Mouse (Mus musculus) limb, embryonic 10.5 days (tissue): ENCODE data around the gene Acmsd. TPM values are rescaled to one million over a fixed set of nuclear protein-coding genes. Genes with fewer than 3 reads are reported as not detected.
"Not testable (repeated sequence)": the region's sequence is repeated elsewhere in the genome, so short reads cannot be mapped to it uniquely, and the experiment has no call there.

Experiments
- DNase-seq: peaks from one replicate; pipeline ENCODE4 v3.0.0-alpha.2; 2017; ENCODE audit warnings: low spot score
- H3K27ac ChIP-seq: fragments of 300-500 bp; sonication (generic); 2 replicates; pipeline ENCODE4 v1.5.1; 2016; ENCODE audit warnings: mild to moderate bottlenecking
- H3K27me3 ChIP-seq: fragments of 300-500 bp; sonication (generic); 2 replicates; pipeline ENCODE4 v1.6.1; 2016; ENCODE audit warnings: low read depth, mild to moderate bottlenecking; ENCODE audit not compliant: poor library complexity, severe bottlenecking
- H3K36me3 ChIP-seq: fragments of 300-500 bp; sonication (generic); 2 replicates; pipeline ENCODE4 v1.6.1; 2016; ENCODE audit warnings: mild to moderate bottlenecking, moderate library complexity
- H3K4me1 ChIP-seq: fragments of 300-500 bp; sonication (generic); 2 replicates; pipeline ENCODE4 v1.6.1; 2016
- H3K4me3 ChIP-seq: fragments of 300-500 bp; sonication (generic); 2 replicates; pipeline ENCODE4 v1.5.1; 2016; ENCODE audit warnings: mild to moderate bottlenecking, moderate library complexity
- H3K9me3 ChIP-seq: fragments of 300-500 bp; sonication (generic); replicated peaks from 2 replicates; pipeline ENCODE4 v1.6.1; 2016; ENCODE audit warnings: mild to moderate bottlenecking
- WGBS: fragments of 180-500 bp; shearing (Covaris S2); methylation state at CpG from one replicate; pipeline ENCODE4 v1.1.7; 2016; 5-methylcytosine and 5-hydroxymethylcytosine counted together
- polyA plus RNA-seq: library from polyadenylated mRNA; unstranded; fragments of >200 nt; fragmentation: Nextera tagmentation; extraction: Ambion mirVana; gene quantifications from 2 replicates; pipeline ENCODE4 v1.2.1, GENCODE M21; 2016

Acmsd gene
- polyA plus RNA-seq, 1 experiment from 2014 or later: 0.29 TPM

GRCm38 (mm10) chr1:127755806-127756205, 26.6 kb downstream of the Acmsd start:
- no peaks in the 10 kb centered on the region for H3K9me3 ChIP-seq
- no peaks in the 10 kb centered on the region for H3K27me3 ChIP-seq
- no peaks in the 10 kb centered on the region for H3K36me3 ChIP-seq
- no peaks in the 10 kb centered on the region for H3K4me1 ChIP-seq
- H3K27ac ChIP-seq: no peak overlapping the region; the same call in 1 of the 2 replicates
- no peak for DNase-seq
- H3K4me3 ChIP-seq: no peak overlapping the region
- WGBS: 74% methylated on average over 4 of the region's 4 CpGs

GRCm38 (mm10) chr1:127756331-127757163, 27.3 kb downstream of the Acmsd start:
- no peak overlapping the region for H3K4me3 ChIP-seq
- 69% methylated on average over 5 of the region's 5 CpGs for WGBS
- no peak for DNase-seq
- no peak overlapping the region; the same call in 1 of the 2 replicates for H3K27ac ChIP-seq
- no peaks in the 10 kb centered on the region for H3K4me1 ChIP-seq
- no peaks in the 10 kb centered on the region for H3K36me3 ChIP-seq
- H3K9me3 ChIP-seq: no peaks in the 10 kb centered on the region
- H3K27me3 ChIP-seq: no peaks in the 10 kb centered on the region

- 94% methylated on average over 3 of the region's 3 CpGs for WGBS
- not testable (repeated sequence) for H3K27ac ChIP-seq, H3K27me3 ChIP-seq, H3K4me1 ChIP-seq, H3K36me3 ChIP-seq, DNase-seq, H3K4me3 ChIP-seq, H3K9me3 ChIP-seq
These were observed 27.9 kb downstream of the Acmsd start for GRCm38 (mm10) chr1:127757164-127757545.

GRCm38 (mm10) chr1:127765468-127765867, 36.3 kb downstream of the Acmsd start:
- Histone ChIP-seq H3K9me3 (no peaks in the 10 kb centered on the region), H3K4me3 (no peak overlapping the region), H3K4me1 (no peaks in the 10 kb centered on the region), H3K36me3 (no peaks in the 10 kb centered on the region), H3K27ac (no peak overlapping the region), H3K27me3 (no peaks in the 10 kb centered on the region)
- DNase-seq: no peak
- WGBS: 57% methylated on average over 2 of the region's 2 CpGs

- Histone ChIP-seq H3K27me3 (no peaks in the 10 kb centered on the region), H3K4me3 (no peak overlapping the region), H3K36me3 (no peaks in the 10 kb centered on the region), H3K9me3 (no peaks in the 10 kb centered on the region), H3K4me1 (no peaks in the 10 kb centered on the region), H3K27ac (no peak overlapping the region)
- WGBS: 94% methylated on average over 2 of the region's 2 CpGs
- no peak for DNase-seq
These were observed 37.5 kb downstream of the Acmsd start for GRCm38 (mm10) chr1:127766741-127767140.

- peak overlapping the region; percentile 95 for H3K27ac ChIP-seq
- peaks cover 19% of the 10 kb centered on the region for H3K4me1 ChIP-seq
- 1% methylated on average over 14 of the region's 14 CpGs for whole genome bisulfite sequencing
- no peaks in the 10 kb centered on the region for H3K27me3 ChIP-seq
- peak overlapping the region; percentile 95 for H3K4me3 ChIP-seq
- no peaks in the 10 kb centered on the region for H3K9me3 ChIP-seq
- peaks cover 8% of the 10 kb centered on the region for H3K36me3 ChIP-seq
- DNase-seq: peak; percentile 31
These were observed 44.1 kb downstream of the Acmsd start for GRCm38 (mm10) chr1:127773198-127773802.

- Histone ChIP-seq H3K4me3 (peak within 1 kb of the TSS; percentile 95), H3K4me1 (peaks cover 19% of the 10 kb centered on the region), H3K9me3 (no peaks in the 10 kb centered on the region), H3K27me3 (no peaks in the 10 kb centered on the region), H3K36me3 (peaks cover 13% of the 10 kb centered on the region), H3K27ac (peak within 1 kb of the TSS; percentile 95)
- WGBS: under 1% methylated on average over 61 of the region's 63 CpGs
- peak; percentile 99 for DNase-seq
These were observed 44.7 kb downstream of the Acmsd start, which contains the start of gene Ccnt2 for GRCm38 (mm10) chr1:127773803-127774500. Gene Ccnt2 (plus strand): TSS chr1:127774164.

GRCm38 (mm10) chr1:127774501-127774880, 45.3 kb downstream of the Acmsd start:
- peaks cover 19% of the 10 kb centered on the region for H3K36me3 ChIP-seq
- H3K9me3 ChIP-seq: no peaks in the 10 kb centered on the region
- peak overlapping the region; percentile 95 for H3K27ac ChIP-seq
- H3K4me3 ChIP-seq: peak overlapping the region; percentile 95
- H3K4me1 ChIP-seq: peaks cover 19% of the 10 kb centered on the region
- WGBS: under 1% methylated on average over 31 of the region's 31 CpGs
- no peaks in the 10 kb centered on the region for H3K27me3 ChIP-seq
- DNase-seq: no peak

GRCm38 (mm10) chr1:127775206-127775720, 46.0 kb downstream of the Acmsd start:
- no peak for DNase-seq
- Histone ChIP-seq H3K4me1 (peaks cover 19% of the 10 kb centered on the region), H3K27me3 (no peaks in the 10 kb centered on the region), H3K36me3 (peaks cover 20% of the 10 kb centered on the region), H3K9me3 (no peaks in the 10 kb centered on the region), H3K4me3 (peak overlapping the region; percentile 95), H3K27ac (peak overlapping the region; percentile 95)
- 13% methylated on average over 10 of the region's 10 CpGs for WGBS

- Histone ChIP-seq H3K4me3 (0 out of 2 replicates have a peak overlapping the region, but pooled peaks have one; percentile 95), H3K4me1 (peaks cover 19% of the 10 kb centered on the region), H3K9me3 (no peaks in the 10 kb centered on the region), H3K36me3 (peaks cover 20% of the 10 kb centered on the region), H3K27ac (no peak overlapping the region), H3K27me3 (no peaks in the 10 kb centered on the region)
- no peak for DNase-seq
- whole genome bisulfite sequencing: 80% methylated on average over 6 of the region's 6 CpGs
These were observed 47.0 kb downstream of the Acmsd start for GRCm38 (mm10) chr1:127776246-127776645.

- H3K27me3 ChIP-seq: no peaks in the 10 kb centered on the region
- 87% methylated on average over 3 of the region's 3 CpGs for WGBS
- H3K9me3 ChIP-seq: no peaks in the 10 kb centered on the region
- H3K27ac ChIP-seq: no peak overlapping the region
- peaks cover 13% of the 10 kb centered on the region for H3K4me1 ChIP-seq
- peaks cover 25% of the 10 kb centered on the region for H3K36me3 ChIP-seq
- H3K4me3 ChIP-seq: no peak overlapping the region
- DNase-seq: no peak
These were observed 49.4 kb downstream of the Acmsd start for GRCm38 (mm10) chr1:127778611-127779010.

- Histone ChIP-seq H3K4me3 (no peak overlapping the region), H3K9me3 (no peaks in the 10 kb centered on the region), H3K27ac (no peak overlapping the region), H3K4me1 (peaks cover 13% of the 10 kb centered on the region), H3K36me3 (peaks cover 32% of the 10 kb centered on the region), H3K27me3 (no peaks in the 10 kb centered on the region)
- 43% methylated on average over 3 of the region's 3 CpGs for WGBS
- no peak for DNase-seq
These were observed 50.9 kb downstream of the Acmsd start for GRCm38 (mm10) chr1:127780142-127780541.
